Mouse (Mus musculus) intestine, postnatal 0 days (tissue): ENCODE results near the gene Zfp276. TPM values are rescaled to one million over a fixed set of nuclear protein-coding genes. Genes with fewer than 3 reads are reported as not detected.

Experiments used
- ATAC-seq: fragments of 200-750 bp; cut with Nextera tagmentation; 2 replicates; pipeline ENCODE4 v1.8.0; 2017; ENCODE audit warnings: mild to moderate bottlenecking, moderate TSS enrichment, moderate library complexity
- H3K27ac ChIP-seq: fragments of 300-500 bp; sonication (generic); 2 replicates; pipeline ENCODE4 v1.5.1; 2014; ENCODE audit warnings: mild to moderate bottlenecking, low read depth, low read length, moderate library complexity
- H3K27me3 ChIP-seq: fragments of 300-500 bp; sonication (generic); replicated peaks from 2 replicates; pipeline ENCODE4 v1.6.1; 2014; ENCODE audit warnings: low read length, mixed read lengths; ENCODE audit not compliant: control insufficient read depth, insufficient read depth
- H3K36me3 ChIP-seq: fragments of 300-500 bp; sonication (generic); 2 replicates; pipeline ENCODE4 v1.6.1; 2014; ENCODE audit warnings: mild to moderate bottlenecking, moderate library complexity; ENCODE audit not compliant: control insufficient read depth, insufficient read depth
- H3K4me1 ChIP-seq: fragments of 300-500 bp; sonication (generic); replicated peaks from 2 replicates; pipeline ENCODE4 v1.6.1; 2014; ENCODE audit warnings: antibody characterized with exemption, low read length, mixed read lengths; ENCODE audit not compliant: control insufficient read depth, insufficient read depth
- H3K4me2 ChIP-seq: fragments of 300-500 bp; sonication (generic); replicated peaks from 2 replicates; pipeline ENCODE4 v1.6.1; 2014; ENCODE audit warnings: low read depth, mild to moderate bottlenecking, moderate library complexity
- H3K4me3 ChIP-seq: fragments of 300-500 bp; sonication (generic); 2 replicates; pipeline ENCODE4 v1.5.1; 2014; ENCODE audit warnings: low read depth, low read length
- H3K9ac ChIP-seq: fragments of 300-500 bp; sonication (generic); 2 replicates; pipeline ENCODE4 v1.6.1; 2014; ENCODE audit warnings: mild to moderate bottlenecking, low read depth, low read length
- H3K9me3 ChIP-seq: fragments of 300-500 bp; sonication (generic); 2 replicates; pipeline ENCODE4 v1.6.1; 2016; ENCODE audit warnings: mixed run types; ENCODE audit not compliant: control insufficient read depth
- CTCF ChIP-seq: sonication (generic); IDR thresholded peaks from 2 replicates; pipeline ENCODE4 v1.5.1; 2016; ENCODE audit warnings: low read depth, mild to moderate bottlenecking, control low read depth, antibody characterized with exemption, moderate library complexity
- WGBS: fragments of 180-500 bp; shearing (Covaris S2); extraction: QIAGEN DNeasy Blood & Tissue Kit; methylation state at CpG from one replicate; pipeline ENCODE4 v1.1.7; 2014; 5-methylcytosine and 5-hydroxymethylcytosine counted together
- polyA plus RNA-seq: library from polyadenylated mRNA; unstranded; fragments of >200 nt; fragmentation: Nextera tagmentation; extraction: Ambion mirVana; gene quantifications from 2 replicates; pipeline ENCODE4 v1.2.1, GENCODE M21; 2015

The Zfp276 gene
- polyA plus RNA-seq, 1 experiment from 2014 or later, result 7.2 TPM

DNA sequence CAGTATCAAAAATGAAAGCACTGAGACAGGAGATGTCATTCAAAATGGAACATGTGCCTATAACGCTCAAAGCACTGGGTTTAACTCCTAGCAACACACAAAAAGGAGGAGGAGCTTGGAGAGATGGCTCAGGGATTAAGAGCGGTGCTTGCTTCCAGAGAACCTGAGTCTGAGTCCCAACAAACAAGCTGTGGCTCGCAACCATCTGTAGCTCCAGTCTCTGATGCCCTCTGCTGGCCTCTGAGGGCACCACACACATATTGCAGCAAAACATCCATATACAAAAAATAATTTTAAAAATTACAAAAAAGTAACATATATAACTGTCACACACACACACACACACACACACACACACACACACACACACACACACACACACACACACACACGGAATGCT, 36.2 kb downstream of the Zfp276 start:
- no peak overlapping the region for H3K9ac ChIP-seq
- no peaks in the 10 kb centered on the region for H3K27me3 ChIP-seq
- no peaks in the 10 kb centered on the region for H3K9me3 ChIP-seq
- ATAC-seq, result no peak
- H3K27ac ChIP-seq, result no peak overlapping the region
- H3K4me2 ChIP-seq, result no peak overlapping the region
- H3K36me3 ChIP-seq, result peaks cover 7% of the 10 kb centered on the region; the same call in 1 of the 2 replicates
- H3K4me1 ChIP-seq, result no peaks in the 10 kb centered on the region
- no peak overlapping the region for H3K4me3 ChIP-seq
- TF ChIP-seq CTCF, result peak; percentile 72
- WGBS, result 83% methylated on average over 4 of the region's 4 CpGs

DNA sequence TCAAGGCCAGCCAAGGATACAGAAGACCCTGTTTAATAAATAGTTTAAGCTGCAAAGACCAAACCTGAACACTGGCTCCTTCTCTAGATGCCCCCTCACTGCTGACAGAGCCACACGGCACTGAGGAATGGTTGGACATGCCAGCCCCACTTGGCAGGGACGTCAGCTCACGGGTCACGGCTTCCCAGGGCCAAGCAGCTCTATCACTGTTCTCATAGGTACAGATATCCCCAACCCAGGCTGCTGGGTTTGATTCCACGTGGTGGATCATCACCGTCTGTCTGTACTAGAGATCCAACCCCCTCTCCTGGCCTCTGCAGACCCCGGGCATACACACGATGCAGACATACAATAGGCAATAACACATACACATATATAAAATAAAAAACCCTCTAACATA, 36.7 kb downstream of the Zfp276 start:
- no peak overlapping the region for H3K4me3 ChIP-seq
- peaks cover 12% of the 10 kb centered on the region; the same call in 1 of the 2 replicates for H3K36me3 ChIP-seq
- no peak overlapping the region for H3K9ac ChIP-seq
- H3K4me2 ChIP-seq, result no peak overlapping the region
- no peak for ATAC-seq
- no peak for TF ChIP-seq CTCF
- WGBS, result 93% methylated on average over 8 of the region's 8 CpGs
- no peaks in the 10 kb centered on the region for H3K4me1 ChIP-seq
- H3K9me3 ChIP-seq, result no peaks in the 10 kb centered on the region
- no peaks in the 10 kb centered on the region for H3K27me3 ChIP-seq
- no peak overlapping the region for H3K27ac ChIP-seq

DNA sequence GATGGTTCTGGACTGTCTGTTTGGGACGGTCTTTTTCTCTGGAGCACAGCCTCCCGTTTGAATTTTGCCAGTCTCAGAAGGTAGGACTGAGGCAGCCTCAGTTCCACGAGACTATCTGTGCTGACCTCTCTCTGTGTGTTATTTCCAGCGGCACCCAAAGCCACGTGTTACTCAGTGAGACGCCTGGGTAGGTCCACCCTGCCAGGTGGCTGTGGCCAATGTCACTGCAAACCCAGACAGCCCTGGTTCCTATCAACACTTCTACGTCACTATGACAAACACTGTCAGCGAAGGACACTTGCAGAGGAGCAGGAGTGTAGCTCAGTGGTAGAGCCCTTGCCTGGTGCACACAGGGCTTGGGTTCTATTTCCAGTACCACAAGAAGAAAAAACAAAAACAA, 37.7 kb downstream of the Zfp276 start:
- WGBS, result 89% methylated on average over 8 of the region's 8 CpGs

DNA sequence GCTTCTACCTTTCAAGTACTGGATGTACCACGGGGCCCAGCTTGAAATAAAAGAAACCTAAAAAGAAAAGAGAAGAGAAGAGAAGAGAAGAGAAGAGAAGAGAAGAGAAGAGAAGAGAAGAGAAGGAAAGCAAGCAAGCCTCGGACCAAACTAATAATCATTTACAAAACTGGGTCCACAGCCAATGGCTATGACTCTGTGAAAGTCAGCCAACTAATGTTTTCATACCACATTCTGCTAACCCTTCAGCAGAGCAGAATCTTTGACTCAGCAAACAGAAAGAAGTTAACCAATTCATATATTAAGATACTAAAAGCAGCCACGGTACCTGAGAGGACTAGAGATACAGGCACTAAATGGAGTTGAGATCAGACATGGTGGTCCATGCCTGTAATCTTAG, 38.3 kb downstream of the Zfp276 start:
- H3K27me3 ChIP-seq, result no peaks in the 10 kb centered on the region
- peaks cover 12% of the 10 kb centered on the region; the same call in 1 of the 2 replicates for H3K36me3 ChIP-seq
- H3K4me3 ChIP-seq, result no peak overlapping the region
- no peak for TF ChIP-seq CTCF
- no peak overlapping the region for H3K4me2 ChIP-seq
- H3K4me1 ChIP-seq, result no peaks in the 10 kb centered on the region
- WGBS, result 82% methylated on average over 3 of the region's 3 CpGs
- H3K9ac ChIP-seq, result no peak overlapping the region
- no peak for ATAC-seq
- H3K27ac ChIP-seq, result no peak overlapping the region
- no peaks in the 10 kb centered on the region for H3K9me3 ChIP-seq

More for the DNA sequence above, 37.7 kb downstream of the Zfp276 start:
- H3K4me3 ChIP-seq, result no peak overlapping the region
- H3K9ac ChIP-seq, result no peak overlapping the region
- H3K4me1 ChIP-seq, result no peaks in the 10 kb centered on the region
- H3K27me3 ChIP-seq, result no peaks in the 10 kb centered on the region
- H3K27ac ChIP-seq, result no peak overlapping the region
- ATAC-seq, result no peak
- H3K4me2 ChIP-seq, result no peak overlapping the region
- no peaks in the 10 kb centered on the region for H3K9me3 ChIP-seq
- TF ChIP-seq CTCF, result no peak
- H3K36me3 ChIP-seq, result peaks cover 12% of the 10 kb centered on the region; the same call in 1 of the 2 replicates

DNA sequence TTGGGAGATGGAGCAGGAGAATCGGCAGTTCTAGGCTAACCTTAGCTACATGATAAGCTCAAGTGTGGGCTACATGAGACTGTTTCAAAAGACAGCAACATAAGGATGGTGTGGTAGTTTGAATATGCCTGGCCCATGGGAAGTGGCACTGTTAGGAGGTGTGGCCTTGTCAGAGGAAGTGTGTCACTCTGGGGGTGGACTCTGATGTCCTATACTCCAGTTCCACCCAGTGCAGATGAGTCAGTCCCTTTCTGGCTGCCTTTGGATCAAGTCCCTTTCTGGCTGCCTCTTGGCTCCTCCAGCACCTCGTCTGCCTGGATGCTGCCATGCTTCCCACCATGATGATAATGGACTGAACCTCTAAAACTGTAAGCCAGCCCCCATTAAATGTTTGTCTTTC, 38.8 kb downstream of the Zfp276 start:
- 85% methylated on average over 2 of the region's 2 CpGs for WGBS
- ATAC-seq, result no peak

DNA sequence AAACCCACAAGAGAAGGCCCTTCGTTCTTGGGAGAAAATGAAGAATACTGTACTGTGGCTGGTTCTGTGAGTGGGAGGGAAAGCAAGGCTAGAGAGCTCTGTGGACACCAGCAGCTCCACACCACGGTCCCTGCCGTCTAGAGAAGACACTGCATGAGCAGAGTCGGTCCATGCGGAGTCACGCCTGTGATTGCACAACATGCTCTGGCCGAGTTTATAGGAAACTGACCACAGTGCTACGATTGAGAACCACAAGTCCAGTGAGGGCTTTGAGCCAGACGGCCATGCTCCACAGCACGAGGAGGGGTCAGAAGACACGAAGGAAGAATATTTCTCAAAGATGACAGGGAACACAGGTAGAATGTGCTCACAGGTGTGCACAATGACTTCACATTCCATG, 44.3 kb downstream of the Zfp276 start:
- Histone ChIP-seq H3K9me3 (no peaks in the 10 kb centered on the region), H3K4me3 (no peak overlapping the region), H3K27me3 (no peaks in the 10 kb centered on the region), H3K4me1 (no peaks in the 10 kb centered on the region), H3K9ac (no peak overlapping the region), H3K27ac (no peak overlapping the region), H3K4me2 (no peak overlapping the region), H3K36me3 (peaks cover 5% of the 10 kb centered on the region; the same call in 1 of the 2 replicates)
- ATAC-seq, result no peak
- no peak for TF ChIP-seq CTCF
- WGBS, result 92% methylated on average over 11 of the region's 11 CpGs

More for the DNA sequence above, 38.8 kb downstream of the Zfp276 start:
- Histone ChIP-seq H3K4me2 (no peak overlapping the region), H3K9ac (no peak overlapping the region), H3K27me3 (no peaks in the 10 kb centered on the region), H3K4me1 (no peaks in the 10 kb centered on the region), H3K36me3 (peaks cover 10% of the 10 kb centered on the region; the same call in 1 of the 2 replicates), H3K27ac (no peak overlapping the region), H3K9me3 (no peaks in the 10 kb centered on the region), H3K4me3 (no peak overlapping the region)
- TF ChIP-seq CTCF, result no peak

DNA sequence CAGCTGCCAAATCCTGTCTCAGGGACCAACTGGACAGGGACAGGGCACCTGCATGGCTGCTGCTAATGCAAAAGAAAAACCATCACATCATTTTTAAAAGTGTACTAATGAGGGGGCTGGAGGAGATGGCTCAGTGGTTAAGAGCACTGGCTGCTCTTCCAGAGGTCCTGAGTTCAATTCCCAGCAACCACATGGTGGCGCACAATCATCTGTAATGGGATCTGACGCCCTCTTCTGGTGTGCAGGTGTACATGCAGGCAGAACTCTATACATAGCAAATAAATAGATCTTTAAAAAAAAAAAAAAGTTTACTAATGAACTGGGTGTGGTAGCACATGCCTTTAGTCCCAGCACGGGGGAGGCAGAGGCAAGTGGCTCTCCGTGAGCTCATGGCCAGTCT, 54.7 kb downstream of the Zfp276 start:
- no peak overlapping the region for H3K4me2 ChIP-seq
- peaks cover 14% of the 10 kb centered on the region for H3K36me3 ChIP-seq
- no peak for TF ChIP-seq CTCF
- H3K9me3 ChIP-seq, result no peaks in the 10 kb centered on the region
- H3K27ac ChIP-seq, result no peak overlapping the region
- H3K4me1 ChIP-seq, result no peaks in the 10 kb centered on the region
- no peak for ATAC-seq
- WGBS, result 67% methylated on average over 4 of the region's 4 CpGs
- no peak overlapping the region for H3K9ac ChIP-seq
- no peak overlapping the region for H3K4me3 ChIP-seq
- no peaks in the 10 kb centered on the region for H3K27me3 ChIP-seq
